Mouse (Mus musculus) olfactory bulb, adult 2 months (tissue): Measurements from ENCODE around the gene Ift140. TPM values are rescaled to one million over a fixed set of nuclear protein-coding genes. Genes with fewer than 3 reads are reported as not detected.
"Not testable (repeated sequence)": the region's sequence is repeated elsewhere in the genome, so short reads cannot be mapped to it uniquely, and the experiment has no call there.

Experiments used
- H3K27ac ChIP-seq: fragments of 200-500 bp; 2 replicates; pipeline ENCODE4 v1.5.1; 2012; ENCODE audit warnings: low read depth, low read length; ENCODE audit not compliant: insufficient read depth
- H3K4me1 ChIP-seq: fragments of 200-500 bp; 2 replicates; pipeline ENCODE4 v1.6.1; 2012; ENCODE audit warnings: low read length; ENCODE audit not compliant: control insufficient read depth, insufficient read depth
- H3K4me3 ChIP-seq: fragments of 200-500 bp; 2 replicates; pipeline ENCODE4 v1.5.1; 2012; ENCODE audit warnings: mild to moderate bottlenecking, low read depth, low read length, moderate library complexity; ENCODE audit not compliant: insufficient read depth
- CTCF ChIP-seq: fragments of 200-500 bp; IDR thresholded peaks from 2 replicates; pipeline ENCODE4 v1.5.1; 2012; ENCODE audit warnings: low read depth, mild to moderate bottlenecking, low read length, moderate library complexity; ENCODE audit not compliant: insufficient read depth
- POLR2A ChIP-seq: fragments of 200-500 bp; IDR thresholded peaks from 2 replicates; pipeline ENCODE4 v1.6.1; 2012; ENCODE audit warnings: mild to moderate bottlenecking, low read depth, low read length, moderate library complexity; ENCODE audit not compliant: insufficient read depth
- WGBS: fragments of 180-500 bp; shearing (Covaris S2); methylation state at CpG from one replicate; pipeline ENCODE4 v1.1.7; 2018; 5-methylcytosine and 5-hydroxymethylcytosine counted together
- polyA plus RNA-seq: library from polyadenylated mRNA; stranded (reverse); fragments of >200 nt; gene quantifications from 2 replicates; pipeline ENCODE4 v1.2.4, GENCODE M21; 2012; ENCODE audit warnings: low replicate concordance; ENCODE audit not compliant: missing spikeins, insufficient read depth, insufficient read length

Gene Ift140
- polyA plus RNA-seq, 1 experiment = not detected

DNA sequence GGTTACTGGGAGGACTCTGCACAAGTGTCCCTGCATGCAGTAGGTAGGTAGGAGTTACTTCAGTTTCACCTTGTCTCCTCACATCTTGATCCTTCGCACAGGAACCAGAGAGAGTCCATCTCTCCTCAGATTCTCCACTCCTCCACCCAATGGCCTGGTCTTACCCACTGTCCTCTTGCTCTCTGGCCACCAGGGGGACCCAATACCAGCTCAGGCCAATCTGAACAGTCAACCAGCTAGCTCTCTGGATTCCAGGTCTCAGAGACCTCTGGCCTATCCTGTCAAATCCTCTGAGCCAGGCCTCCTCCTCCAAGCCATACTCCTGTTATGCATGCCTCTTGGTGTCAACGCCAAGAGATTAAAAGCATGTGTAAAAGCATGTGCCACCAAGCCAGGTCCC, 93.7 kb downstream of the Ift140 start:
- 81% methylated on average over 2 of the region's 2 CpGs for WGBS
- peaks cover 4% of the 10 kb centered on the region; the same call in 1 of the 2 replicates for H3K4me1 ChIP-seq
- no peak overlapping the region for H3K27ac ChIP-seq
- H3K4me3 ChIP-seq = no peak overlapping the region
- TF ChIP-seq POLR2A (no peak), CTCF (no peak)

DNA sequence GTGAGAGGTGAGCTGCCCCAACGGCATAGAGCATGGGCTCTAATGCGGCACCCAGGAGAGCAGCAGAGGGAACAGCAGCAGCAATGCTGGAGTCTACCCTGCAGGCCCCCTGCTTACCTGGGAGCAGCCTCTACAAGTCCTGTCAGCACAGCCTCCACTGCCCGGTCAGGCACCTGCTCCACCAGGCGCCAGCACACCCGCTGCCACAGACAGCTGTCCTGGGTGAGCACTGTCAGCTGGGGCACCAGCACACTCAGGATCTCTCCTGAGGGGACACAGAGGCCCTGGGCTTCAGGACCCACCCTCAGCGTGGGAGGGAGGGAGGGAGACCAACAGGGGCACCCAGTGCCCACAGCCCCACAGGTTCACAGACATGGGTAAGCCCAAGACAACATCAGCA, 94.7 kb downstream of the Ift140 start:
- Histone ChIP-seq H3K4me1 (peaks cover 10% of the 10 kb centered on the region), H3K4me3 (no peak overlapping the region), H3K27ac (no peak overlapping the region)
- 91% methylated on average over 6 of the region's 6 CpGs for WGBS
- TF ChIP-seq CTCF (no peak), POLR2A (no peak)

DNA sequence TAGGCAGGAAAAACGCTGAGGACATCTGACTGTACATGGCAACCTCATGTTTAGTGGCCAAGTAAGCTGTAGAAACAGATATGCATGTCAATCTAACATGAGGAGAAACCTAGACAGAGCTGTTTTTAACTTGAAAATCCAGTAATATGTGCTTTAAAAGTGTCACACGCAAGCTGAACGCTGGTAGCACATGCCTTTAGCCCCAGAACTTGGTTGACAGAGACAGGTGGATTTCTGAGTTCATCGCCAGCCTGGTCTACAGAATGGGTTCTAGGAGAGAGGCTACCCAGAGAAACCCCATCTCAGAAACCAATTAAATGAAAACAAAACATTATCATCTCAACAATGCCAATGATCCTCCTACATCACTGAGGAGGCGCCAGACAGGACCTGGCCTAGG, 95.3 kb downstream of the Ift140 start:
- WGBS = 93% methylated on average over 5 of the region's 5 CpGs
- H3K27ac ChIP-seq = no peak overlapping the region
- H3K4me3 ChIP-seq = no peak overlapping the region
- no peak for TF ChIP-seq POLR2A
- no peak for TF ChIP-seq CTCF
- peaks cover 10% of the 10 kb centered on the region for H3K4me1 ChIP-seq

DNA sequence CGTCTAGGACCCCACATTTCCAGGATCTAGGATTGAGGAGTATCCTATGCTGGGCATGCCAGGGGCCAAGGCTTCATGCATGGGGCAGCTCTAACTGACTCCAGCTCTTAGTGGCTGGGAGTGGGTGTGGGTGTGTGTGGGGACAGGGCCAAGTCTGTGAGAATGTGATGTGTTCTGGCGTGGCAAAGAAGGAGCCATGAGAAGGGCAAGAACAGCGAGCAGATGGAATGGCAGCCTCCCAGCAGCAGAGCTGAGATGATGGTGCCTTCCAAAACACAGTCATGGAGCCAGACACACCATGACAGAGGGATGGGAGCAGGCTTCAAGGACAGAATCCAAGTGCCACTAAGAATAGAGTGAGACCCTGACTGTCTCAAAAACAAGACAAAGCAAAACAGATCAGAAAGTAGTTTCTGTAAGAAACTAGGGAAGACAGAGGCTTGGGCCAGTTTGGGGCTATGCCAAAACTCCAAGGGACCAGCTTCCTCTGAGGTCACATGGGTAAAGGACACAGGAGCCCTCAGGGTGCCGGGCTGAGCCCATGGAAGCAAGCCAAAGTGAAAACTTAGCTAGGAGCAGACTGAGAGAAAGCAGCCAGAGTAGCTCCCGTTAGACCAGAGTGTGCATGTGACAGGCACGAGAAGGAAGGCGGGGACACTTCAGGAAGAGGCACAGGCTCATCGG, 96.0 kb downstream of the Ift140 start:
- Histone ChIP-seq H3K27ac (no peak overlapping the region), H3K4me1 (peaks cover 10% of the 10 kb centered on the region), H3K4me3 (no peak overlapping the region)
- WGBS = 56% methylated on average over 8 of the region's 8 CpGs
- TF ChIP-seq POLR2A (no peak), CTCF (no peak)

DNA sequence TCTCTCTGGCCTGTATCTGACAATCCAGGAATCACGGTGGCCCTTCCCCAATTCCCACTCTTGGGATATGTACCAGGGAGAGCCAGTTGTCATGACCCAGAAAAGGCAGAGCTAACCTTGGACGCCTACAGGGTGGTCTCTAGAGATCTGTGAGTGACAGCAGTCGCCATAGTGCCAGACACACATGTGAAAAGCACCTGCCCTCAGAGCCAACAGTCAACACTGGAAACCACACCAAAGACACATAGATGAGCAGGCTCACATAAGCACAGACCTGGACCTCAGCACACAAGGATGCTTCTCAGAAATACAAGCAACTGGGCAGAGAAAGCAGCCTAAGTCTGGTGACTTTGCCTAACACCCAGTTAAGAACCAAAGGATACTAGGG, 96.5 kb downstream of the Ift140 start:
- Histone ChIP-seq H3K4me3 (no peak overlapping the region), H3K4me1 (peaks cover 10% of the 10 kb centered on the region), H3K27ac (no peak overlapping the region)
- WGBS = 69% methylated on average over 3 of the region's 3 CpGs
- TF ChIP-seq POLR2A (no peak), CTCF (no peak)

DNA sequence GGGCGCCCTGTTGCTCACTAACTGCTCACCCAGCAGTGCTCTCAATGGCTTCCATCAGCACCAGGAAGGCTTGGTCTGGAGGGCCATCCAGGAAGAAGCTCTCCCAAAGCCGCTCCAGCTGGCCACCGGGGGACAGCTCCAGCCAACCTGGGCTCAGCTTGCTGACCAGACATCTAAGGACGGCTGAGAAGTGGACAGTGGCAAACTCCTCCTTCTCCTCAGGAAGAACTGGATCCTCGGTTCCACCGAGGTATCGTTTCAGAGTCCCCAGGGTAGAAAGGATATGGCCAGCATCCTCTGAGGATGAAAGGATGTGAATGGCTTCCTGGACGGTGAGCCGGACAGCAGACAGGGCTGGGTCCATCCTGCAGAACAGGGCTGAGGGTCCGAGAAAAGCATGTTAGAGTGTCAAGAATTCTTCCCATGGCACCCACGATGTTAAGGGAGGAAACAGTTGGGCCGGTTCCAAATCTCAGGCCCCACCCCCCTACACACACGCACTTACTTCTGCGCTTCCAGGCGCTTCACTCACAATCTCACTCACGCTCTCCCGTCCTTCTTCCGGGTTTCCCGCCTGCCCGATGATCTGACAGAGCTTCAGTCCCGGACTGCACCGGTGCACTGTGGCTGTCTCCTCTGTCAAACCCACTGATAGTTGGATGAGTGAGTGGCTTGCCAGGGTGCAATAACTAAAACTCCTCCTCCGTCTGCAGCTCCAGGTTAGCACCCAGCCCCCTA, 99.2 kb downstream of the Ift140 start:
- 9% methylated on average over 23 of the region's 23 CpGs for WGBS
- Histone ChIP-seq H3K27ac (peak overlapping the region; percentile 67; the same call in 1 of the 2 replicates), H3K4me3 (peak overlapping the region; percentile 54), H3K4me1 (peaks cover 10% of the 10 kb centered on the region)
- TF ChIP-seq POLR2A (no peak), CTCF (no peak)

DNA sequence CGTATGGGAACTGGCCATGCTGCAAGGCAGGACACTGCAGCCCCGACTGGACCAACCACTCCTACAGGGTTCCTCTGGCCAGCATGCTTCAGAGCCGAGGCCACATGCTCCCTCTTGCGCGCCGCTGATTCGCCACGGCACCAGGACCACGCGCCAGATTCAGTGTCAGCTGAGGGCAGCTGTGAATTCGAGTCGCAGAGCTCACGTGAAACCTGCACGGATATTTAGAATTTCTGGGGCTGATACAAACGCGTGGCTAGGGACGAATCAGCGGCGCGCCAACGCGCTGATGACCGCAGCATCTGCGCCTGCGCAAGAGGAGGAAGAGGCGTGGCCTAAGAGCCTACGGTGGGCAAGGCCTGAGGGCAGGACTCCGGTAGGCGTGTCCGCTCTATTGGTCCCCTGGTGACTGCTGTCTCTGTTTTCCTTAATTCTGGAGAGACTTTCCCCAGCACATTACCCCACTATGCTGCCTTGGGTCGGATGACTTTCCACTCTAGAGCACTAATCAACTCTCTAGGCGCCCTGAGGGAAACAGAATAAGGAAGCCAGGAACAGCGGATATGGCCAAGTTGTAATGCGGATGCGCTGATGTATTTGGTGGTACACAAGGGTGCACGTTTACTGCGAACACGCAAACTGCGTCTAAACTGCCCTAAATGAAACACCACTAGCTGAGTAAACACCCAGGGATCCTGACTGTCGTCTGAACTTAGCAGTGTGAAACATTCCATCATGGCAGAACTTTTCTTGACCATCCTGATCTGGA, 100.0 kb downstream of the Ift140 start, which contains the start of gene Telo2:
Gene Telo2, minus strand, starts transcription at position 304 of the 769 bp plus-strand sequence.
- Histone ChIP-seq H3K27ac (peak within 1 kb of the TSS; percentile 67; the same call in 1 of the 2 replicates), H3K4me3 (peak within 1 kb of the TSS; percentile 54), H3K4me1 (peaks cover 10% of the 10 kb centered on the region)
- TF ChIP-seq POLR2A = 0 out of 2 replicates have a peak, but pooled peaks have one; percentile 42
- no peak for TF ChIP-seq CTCF
- 2% methylated on average over 40 of the region's 40 CpGs for WGBS

DNA sequence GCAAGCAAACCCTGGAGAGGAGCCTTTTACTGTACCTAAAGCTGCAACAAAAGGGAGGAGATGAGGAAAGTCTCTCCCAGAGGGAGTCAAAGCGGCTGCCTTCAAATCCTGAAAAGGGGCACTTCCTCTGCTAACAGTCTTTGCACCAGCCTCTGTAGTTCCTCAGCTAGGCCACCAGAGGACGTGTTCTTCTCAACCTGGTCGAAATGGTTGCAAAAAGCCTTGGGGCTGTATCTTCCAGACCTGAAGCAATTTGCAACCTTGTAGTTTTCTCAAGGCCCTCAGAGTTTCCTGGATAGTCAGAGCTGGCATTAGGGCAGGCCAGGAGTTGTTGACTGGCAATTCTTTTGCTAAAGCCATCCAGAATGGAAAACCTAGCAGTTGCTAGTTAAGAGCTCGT, 101.4 kb downstream of the Ift140 start:
- Histone ChIP-seq H3K27ac (no peak overlapping the region), H3K4me3 (no peak overlapping the region), H3K4me1 (peaks cover 7% of the 10 kb centered on the region)
- TF ChIP-seq CTCF = no peak
- 34% methylated on average over 4 of the region's 4 CpGs for WGBS

DNA sequence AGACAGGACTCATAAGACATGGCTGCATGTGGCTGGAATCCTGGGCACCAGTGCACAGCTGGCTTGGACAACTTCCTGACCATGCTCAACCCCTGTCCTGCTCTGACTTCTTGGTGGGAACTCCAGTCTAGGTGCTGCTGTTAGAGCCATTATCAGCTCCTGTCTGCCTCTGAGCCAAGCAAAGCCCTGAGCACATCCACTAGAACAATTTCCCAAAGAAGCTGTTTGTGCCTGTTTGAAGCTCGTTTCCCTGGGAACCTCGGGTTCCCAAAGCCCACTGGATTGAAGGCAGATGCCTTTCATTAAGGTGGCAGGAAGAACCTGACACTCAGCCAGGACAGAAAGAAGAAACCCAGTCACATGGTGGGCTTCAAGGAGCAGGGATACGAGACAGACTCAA, 104.5 kb downstream of the Ift140 start, which contains the start of gene Ptx4:
Gene Ptx4, plus strand, starts transcription at position 355 of the 400 bp plus-strand sequence.
- WGBS = 31% methylated on average over 3 of the region's 3 CpGs
- no peak within 1 kb of the TSS for H3K4me3 ChIP-seq
- no peaks in the 10 kb centered on the region for H3K4me1 ChIP-seq
- no peak within 1 kb of the TSS for H3K27ac ChIP-seq
- TF ChIP-seq CTCF = no peak

DNA sequence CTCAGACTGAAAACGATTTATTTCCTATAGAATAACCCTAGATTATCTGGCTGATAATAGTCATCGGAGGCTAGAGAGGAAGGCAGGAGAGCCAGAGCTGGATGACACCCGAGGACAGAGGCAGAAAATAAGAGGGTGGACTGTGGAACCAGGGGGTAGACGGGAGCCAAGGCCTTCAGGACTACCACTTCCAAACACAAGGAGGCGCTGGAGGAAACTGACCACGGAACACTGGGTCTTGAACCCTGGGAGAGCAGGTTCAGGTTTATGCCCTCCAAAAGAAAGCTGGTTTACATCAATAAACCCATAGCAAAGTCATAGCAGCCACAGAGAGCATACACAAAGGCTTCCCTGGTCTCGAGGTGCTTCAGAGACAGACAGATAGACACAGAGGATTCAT, 108.1 kb downstream of the Ift140 start:
- 31% methylated on average over 7 of the region's 7 CpGs for WGBS
- no peak overlapping the region for H3K4me3 ChIP-seq
- TF ChIP-seq CTCF = no peak
- no peak overlapping the region for H3K27ac ChIP-seq
- no peaks in the 10 kb centered on the region for H3K4me1 ChIP-seq

DNA sequence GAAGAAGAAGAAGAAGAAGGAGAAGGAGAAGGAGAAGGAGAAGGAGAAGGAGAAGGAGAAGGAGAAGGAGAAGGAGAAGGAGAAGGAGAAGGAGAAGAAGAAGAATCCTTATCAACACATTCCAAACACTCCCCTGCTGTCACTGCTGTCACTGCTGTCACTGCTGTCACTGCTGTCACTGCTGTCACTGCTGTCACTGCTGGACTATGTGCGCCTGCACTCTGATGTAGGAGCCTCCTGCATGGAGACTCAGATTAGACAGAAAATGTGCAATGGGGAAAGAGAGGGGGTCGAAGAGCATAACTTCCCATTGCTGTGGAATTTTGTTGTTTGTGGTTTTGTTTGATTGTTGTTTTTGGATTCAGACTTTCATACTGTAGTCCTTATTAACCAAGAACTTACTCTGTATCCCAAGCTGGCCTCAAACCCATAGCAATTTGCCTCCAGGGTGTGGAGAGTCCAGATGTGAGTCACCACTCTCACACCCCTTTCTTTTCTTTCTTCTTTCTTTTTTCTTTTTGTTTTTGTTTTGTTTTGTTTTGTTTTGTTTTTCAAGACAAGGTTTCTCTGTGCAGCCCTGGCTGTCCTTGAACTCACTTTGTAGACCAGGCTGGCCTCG, 109.7 kb downstream of the Ift140 start:
- not testable (repeated sequence) for H3K27ac ChIP-seq, H3K4me3 ChIP-seq, H3K4me1 ChIP-seq
- WGBS = 67% methylated on average over 3 of the region's 3 CpGs
